Mouse (Mus musculus) C3H10T1/2 (cell line): Measurements from ENCODE around the gene Sos1. TPM values are rescaled to one million over a fixed set of nuclear protein-coding genes. Genes with fewer than 3 reads are reported as not detected.

Source experiments
- polyA plus RNA-seq, 2 experiments: library from polyadenylated mRNA; unstranded; fragments of >200 nt; fragmentation: generic; extraction: Trizol; gene quantifications; one replicate each; pipeline ENCODE4 v1.2.1; 2012; ENCODE audit warnings: missing spikeins in 2 of 2

The Sos1 gene
- 1 to 10 TPM in 1 of 2 experiments, under 1 TPM in 1; 0.30 to 3.0 TPM for polyA plus RNA-seq

DNA sequence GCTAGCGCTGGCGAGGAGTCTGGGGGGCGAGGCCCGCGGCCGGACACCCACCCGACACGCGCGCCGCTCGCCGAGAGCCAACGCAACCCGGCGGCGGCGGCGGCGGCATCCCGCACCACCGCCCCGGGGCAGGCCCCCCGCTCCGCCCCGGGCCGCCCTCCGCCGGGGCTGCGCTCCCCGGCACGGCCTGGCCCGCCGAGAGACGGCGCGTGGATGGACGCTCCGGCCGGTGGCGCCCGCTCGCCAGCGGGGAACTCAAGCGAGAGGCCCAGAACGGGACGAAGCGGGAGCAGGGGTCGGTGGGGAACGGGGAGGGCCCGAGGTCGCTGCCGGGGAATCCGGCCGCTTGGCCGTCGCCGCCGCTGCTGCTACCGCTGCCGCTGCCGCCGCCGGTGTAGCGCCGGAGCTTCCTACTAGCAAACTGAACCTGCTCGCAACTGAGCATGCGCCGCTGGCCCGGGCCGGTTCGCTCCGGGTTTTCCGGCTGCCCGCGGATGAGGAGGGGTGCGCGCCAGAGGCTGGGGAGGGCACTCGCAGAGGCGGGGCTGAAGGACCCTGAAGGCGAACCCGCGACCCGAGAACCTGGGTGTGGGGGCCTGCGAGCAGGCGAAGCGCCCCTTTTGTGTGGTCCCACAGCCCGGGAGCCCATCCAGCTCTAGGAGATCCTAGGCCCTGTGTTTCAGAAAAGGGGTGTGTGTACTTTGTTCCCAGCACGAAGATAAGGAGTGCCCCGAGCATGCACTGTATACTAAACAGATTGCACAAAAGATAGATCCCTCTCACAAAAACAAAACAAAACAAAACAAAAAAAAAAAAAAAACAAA, at the start of gene Sos1:
Sos1 (minus strand) TSS at position 423 of the 824 bp plus-strand sequence.

DNA sequence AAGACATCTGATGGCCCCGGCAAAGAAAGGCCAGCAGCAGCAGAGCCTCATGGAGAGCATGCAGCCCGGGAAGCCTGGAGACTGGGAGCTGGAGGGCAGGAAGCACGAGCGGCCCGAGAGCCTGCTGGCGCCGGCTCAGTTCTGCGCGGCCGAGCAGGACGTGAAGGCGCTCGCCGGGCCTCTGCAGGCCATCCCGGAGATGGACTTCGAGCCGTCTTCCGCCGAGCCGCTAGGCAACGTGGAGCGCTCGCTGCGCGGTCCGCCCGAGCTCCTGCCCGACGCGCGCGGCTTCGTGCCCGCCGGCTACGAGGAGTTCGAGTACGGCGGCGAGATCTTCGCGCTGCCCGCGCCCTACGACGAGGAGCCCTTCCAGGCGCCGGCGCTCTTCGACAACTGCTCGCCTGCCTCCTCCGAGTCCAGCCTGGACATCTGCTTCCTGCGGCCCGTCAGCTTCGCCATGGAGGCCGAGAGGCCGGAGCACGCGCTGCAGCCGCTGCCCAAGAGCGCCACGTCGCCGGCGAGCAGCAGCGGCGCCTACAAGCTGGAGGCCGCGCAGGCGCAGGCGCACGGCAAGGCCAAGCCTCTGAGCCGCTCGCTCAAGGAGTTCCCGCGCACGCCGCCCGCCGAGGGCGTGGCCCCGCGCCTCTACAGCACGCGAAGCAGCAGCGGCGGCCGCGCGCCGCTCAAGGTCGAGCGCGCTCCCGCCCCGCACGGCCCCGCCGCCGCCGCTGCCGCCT, 107.1 kb downstream of the Sos1 start, which contains the start of gene Gm10190:
Gm10190 (minus strand) TSS at position 553 of the 737 bp plus-strand sequence.

Other genes with a start within 250 kb of the Sos1 start
- gene Morn2, start 190.2 kb downstream of the Sos1 start, polyA plus RNA-seq, result 10 to 100 TPM; 31.5 to 63.8 TPM
- gene Dhx57, start 190.0 kb downstream of the Sos1 start, polyA plus RNA-seq, result 10 to 100 TPM in 1 of 2 experiments, under 1 TPM in 1; 0.64 to 12.1 TPM
- under 1 TPM in 1 of 2 experiments, not detected in 1; 0.32 TPM for gene Arhgef33, start 173.0 kb downstream of the Sos1 start, polyA plus RNA-seq
- gene Gm10190, start 106.9 kb downstream of the Sos1 start, polyA plus RNA-seq, result not detected
- gene Cdkl4, start 97.4 kb upstream of the Sos1 start, polyA plus RNA-seq, result not detected
- gene Map4k3, start 248.0 kb upstream of the Sos1 start, polyA plus RNA-seq, result 1 to 10 TPM in 1 of 2 experiments, under 1 TPM in 1; 0.29 to 6.5 TPM